Mouse (Mus musculus) limb, embryonic 12.5 days (tissue): ENCODE results near the gene Amd2. TPM values are rescaled to one million over a fixed set of nuclear protein-coding genes. Genes with fewer than 3 reads are reported as not detected.

Experiments
- ATAC-seq: fragments of 200-750 bp; cut with Nextera tagmentation; 2 replicates; pipeline ENCODE4 v1.8.0; 2017; ENCODE audit warnings: low read depth, moderate TSS enrichment; ENCODE audit not compliant: insufficient number of reproducible peaks, insufficient read depth, low FRiP score, low TSS enrichment
- H3K27ac ChIP-seq: fragments of 300-500 bp; sonication (generic); 2 replicates; pipeline ENCODE4 v1.5.1; 2016; ENCODE audit warnings: mild to moderate bottlenecking, moderate library complexity
- H3K27me3 ChIP-seq: fragments of 300-500 bp; sonication (generic); 2 replicates; pipeline ENCODE4 v1.6.1; 2016; ENCODE audit warnings: mild to moderate bottlenecking, moderate library complexity
- H3K36me3 ChIP-seq: fragments of 300-500 bp; sonication (generic); 2 replicates; pipeline ENCODE4 v1.6.1; 2016; ENCODE audit warnings: mild to moderate bottlenecking, moderate library complexity
- H3K4me1 ChIP-seq: fragments of 300-500 bp; sonication (generic); replicated peaks from 2 replicates; pipeline ENCODE4 v1.6.1; 2016
- H3K4me2 ChIP-seq: fragments of 300-500 bp; sonication (generic); 2 replicates; pipeline ENCODE4 v1.6.1; 2016; ENCODE audit warnings: mild to moderate bottlenecking, moderate library complexity
- H3K4me3 ChIP-seq: fragments of 300-500 bp; sonication (generic); replicated peaks from 2 replicates; pipeline ENCODE4 v1.5.1; 2016; ENCODE audit warnings: mild to moderate bottlenecking
- H3K9ac ChIP-seq: fragments of 300-500 bp; sonication (generic); replicated peaks from 2 replicates; pipeline ENCODE4 v1.6.1; 2016; ENCODE audit warnings: mild to moderate bottlenecking, moderate library complexity
- H3K9me3 ChIP-seq: fragments of 300-500 bp; sonication (generic); 2 replicates; pipeline ENCODE4 v1.6.1; 2016; ENCODE audit warnings: mild to moderate bottlenecking, moderate library complexity
- WGBS: fragments of 180-500 bp; shearing (Covaris S2); methylation state at CpG from one replicate; pipeline ENCODE4 v1.1.7; 2016; 5-methylcytosine and 5-hydroxymethylcytosine counted together
- polyA plus RNA-seq: library from polyadenylated mRNA; unstranded; fragments of >200 nt; fragmentation: Nextera tagmentation; extraction: Ambion mirVana; gene quantifications from 2 replicates; pipeline ENCODE4 v1.2.1, GENCODE M21; 2016

Amd2 gene
- 3.7 and 4.6 TPM in 2 replicates for polyA plus RNA-seq

DNA sequence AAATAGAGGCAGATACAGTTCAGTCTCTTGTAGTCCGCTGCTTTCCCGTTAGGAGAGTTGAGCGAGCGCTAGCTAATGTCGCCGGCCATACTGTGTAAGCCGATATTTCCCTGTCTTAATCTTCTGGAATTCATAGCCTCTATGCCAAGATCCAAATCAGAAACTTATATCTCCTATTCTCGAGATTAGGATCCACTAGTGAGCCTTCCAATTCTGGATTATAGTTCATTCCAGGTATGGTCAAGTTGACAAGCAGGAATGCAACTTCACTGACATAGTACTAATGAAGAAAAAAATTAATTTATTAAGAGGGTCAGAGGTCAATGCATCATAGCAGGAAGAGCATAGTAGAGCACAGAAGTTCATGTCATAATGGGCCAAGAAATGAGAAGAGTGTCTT is at the start of gene Amd2:
Gene Amd2 (minus strand): TSS at position 101 of the 400 bp plus-strand sequence.
- no peaks in the 10 kb centered on the region for H3K27me3 ChIP-seq
- no peak within 1 kb of the TSS for H3K9ac ChIP-seq
- ATAC-seq, result no peak
- no peak within 1 kb of the TSS for H3K4me3 ChIP-seq
- H3K9me3 ChIP-seq, result no peaks in the 10 kb centered on the region
- H3K4me2 ChIP-seq, result no peak within 1 kb of the TSS
- H3K36me3 ChIP-seq, result no peaks in the 10 kb centered on the region
- H3K4me1 ChIP-seq, result no peaks in the 10 kb centered on the region
- H3K27ac ChIP-seq, result no peak within 1 kb of the TSS
- WGBS, result 91% methylated on average over 8 of the region's 8 CpGs

DNA sequence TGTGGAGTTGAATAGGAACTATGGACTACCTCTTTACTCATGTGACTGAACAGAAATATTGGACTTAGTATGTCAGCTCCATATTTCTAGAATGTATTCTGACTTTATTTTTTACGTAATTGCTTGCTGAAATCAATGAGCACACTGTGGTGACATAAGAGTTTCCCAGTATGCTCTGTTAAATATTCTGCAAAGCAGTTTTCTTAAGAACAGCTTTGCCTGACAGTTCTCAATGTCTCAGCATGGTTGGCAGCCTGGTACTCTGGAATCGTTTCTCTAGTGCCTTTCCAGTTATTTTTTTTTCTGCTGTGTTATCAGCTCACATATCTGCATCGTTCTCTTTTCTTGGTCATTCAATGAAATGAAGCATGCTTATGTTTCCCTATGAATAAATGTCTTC is 49.6 kb upstream of the Amd2 start:
- Histone ChIP-seq H3K9me3 (no peaks in the 10 kb centered on the region), H3K36me3 (no peaks in the 10 kb centered on the region), H3K4me2 (no peak overlapping the region), H3K27ac (no peak overlapping the region), H3K9ac (no peak overlapping the region), H3K4me1 (no peaks in the 10 kb centered on the region), H3K27me3 (no peaks in the 10 kb centered on the region), H3K4me3 (no peak overlapping the region)
- ATAC-seq, result no peak
- 86% methylated on average over 3 of the region's 3 CpGs for WGBS

DNA sequence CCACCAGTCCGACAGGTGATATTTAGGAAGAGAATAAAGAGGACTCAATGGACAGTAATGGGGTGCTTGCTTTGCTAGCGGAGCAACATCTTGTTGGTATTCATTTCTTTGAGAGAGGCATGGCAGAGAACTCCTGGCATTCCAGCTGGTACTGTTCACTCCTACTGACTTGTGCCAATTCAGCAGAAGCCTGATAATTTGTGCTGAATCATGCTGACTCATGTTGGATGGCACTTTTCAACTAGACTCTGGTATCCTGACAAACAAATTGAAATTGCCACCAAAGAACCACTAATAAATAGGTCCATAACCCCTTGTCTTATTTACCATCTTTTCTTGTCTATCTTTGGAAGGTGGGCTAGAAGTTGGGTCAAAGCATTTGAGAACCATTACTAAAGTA is 25.9 kb upstream of the Amd2 start:
- no peak for ATAC-seq
- no peaks in the 10 kb centered on the region for H3K27me3 ChIP-seq
- H3K9me3 ChIP-seq, result no peaks in the 10 kb centered on the region
- no peaks in the 10 kb centered on the region for H3K4me1 ChIP-seq
- no peak overlapping the region for H3K4me3 ChIP-seq
- no peak overlapping the region for H3K4me2 ChIP-seq
- no peak overlapping the region for H3K27ac ChIP-seq
- H3K9ac ChIP-seq, result no peak overlapping the region
- no peaks in the 10 kb centered on the region for H3K36me3 ChIP-seq
- WGBS, result 88% methylated on average over 2 of the region's 2 CpGs

DNA sequence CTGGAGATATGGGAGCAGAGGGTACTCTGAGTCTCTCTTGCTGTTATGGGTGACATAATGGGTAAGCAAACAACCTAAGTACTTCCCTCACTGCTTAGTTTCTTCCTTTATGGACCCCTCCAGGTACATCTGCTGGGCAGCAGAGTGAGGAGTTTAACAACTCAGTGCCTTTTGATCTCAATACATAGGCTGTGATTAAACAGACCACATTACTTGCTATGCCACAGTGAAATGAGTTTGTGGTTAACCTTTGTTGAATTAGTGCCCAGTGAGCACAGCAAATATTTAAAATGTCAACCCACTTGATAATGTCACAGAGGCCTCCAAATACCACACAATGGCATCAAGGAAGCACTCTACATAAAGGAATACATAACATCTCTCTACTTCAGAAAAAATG is 2.6 kb upstream of the Amd2 start:
- ATAC-seq, result no peak
- H3K4me2 ChIP-seq, result no peak overlapping the region
- H3K9me3 ChIP-seq, result no peaks in the 10 kb centered on the region
- H3K4me1 ChIP-seq, result no peaks in the 10 kb centered on the region
- H3K27ac ChIP-seq, result no peak overlapping the region
- no peak overlapping the region for H3K4me3 ChIP-seq
- H3K27me3 ChIP-seq, result no peaks in the 10 kb centered on the region
- H3K36me3 ChIP-seq, result no peaks in the 10 kb centered on the region
- no peak overlapping the region for H3K9ac ChIP-seq
